Mouse (Mus musculus): ENCODE results near the gene Galns. TPM values are rescaled to one million over a fixed set of nuclear protein-coding genes. Genes with fewer than 3 reads are reported as not detected.
A peak's percentile ranks its signal among the peaks of the same experiment; 100 is the strongest.

Galns gene
- total and polyA plus RNA-seq, 2 experiments from 2014 or later = 10.9 to 12.1 TPM

- WGBS = 53% methylated on average over 5 of the region's 5 CpGs
- Histone ChIP-seq H3K4me2 (ENCODE audit: low read depth, low read length, poor library complexity, severe bottlenecking) (no peak overlapping the region), H3K27me3 (ENCODE audit: insufficient read depth, low read length) (no peaks in the 10 kb centered on the region), H3K9me3 (ENCODE audit: low read length) (no peaks in the 10 kb centered on the region), H3K9ac (replicated peaks; ENCODE audit: low read length, poor library complexity, severe bottlenecking) (no peak overlapping the region), H3K4me1 (ENCODE audit: insufficient read depth, low read length) (no peaks in the 10 kb centered on the region), H3K36me3 (ENCODE audit: insufficient read depth, low read length) (no peaks in the 10 kb centered on the region; the same call in 1 of the 2 replicates), H3K27ac (ENCODE audit: low read depth, low read length) (no peak overlapping the region), H3K4me3 (ENCODE audit: low read depth, low read length) (no peak overlapping the region)
- no peak for TF ChIP-seq CTCF (IDR thresholded peaks at IDR 0.05)
- no peak for DNase-seq (ENCODE audit: low spot score)
- ATAC-seq (ENCODE audit: low FRiP score) = no peak
Measured at GRCm38 (mm10) chr8:122620446-122620845, 9.2 kb upstream of the Galns start.

- TF ChIP-seq CTCF (IDR thresholded peaks at IDR 0.05) = no peak
- Histone ChIP-seq H3K27me3 (ENCODE audit: insufficient read depth, low read length) (no peaks in the 10 kb centered on the region), H3K4me1 (ENCODE audit: insufficient read depth, low read length) (no peaks in the 10 kb centered on the region), H3K36me3 (ENCODE audit: insufficient read depth, low read length) (peaks cover 5% of the 10 kb centered on the region; the same call in 1 of the 2 replicates), H3K4me2 (ENCODE audit: low read depth, low read length, poor library complexity, severe bottlenecking) (no peak overlapping the region), H3K9me3 (ENCODE audit: low read length) (no peaks in the 10 kb centered on the region), H3K27ac (ENCODE audit: low read depth, low read length) (no peak overlapping the region), H3K9ac (replicated peaks; ENCODE audit: low read length, poor library complexity, severe bottlenecking) (no peak overlapping the region), H3K4me3 (ENCODE audit: low read depth, low read length) (no peak overlapping the region)
- WGBS = 66% methylated on average over 6 of the region's 6 CpGs
- ATAC-seq (ENCODE audit: low FRiP score) (no peak), DNase-seq (ENCODE audit: low spot score) (no peak)
Measured at GRCm38 (mm10) chr8:122618660-122619378, 7.6 kb upstream of the Galns start.

- no peak for ATAC-seq (ENCODE audit: low FRiP score)
Measured at GRCm38 (mm10) chr8:122617947-122618546, 6.8 kb upstream of the Galns start.

GRCm38 (mm10) chr8:122616181-122616905, 5.1 kb upstream of the Galns start:
- H3K4me2 ChIP-seq (ENCODE audit: low read depth, low read length, poor library complexity, severe bottlenecking) = no peak overlapping the region
- 68% methylated on average over 9 of the region's 9 CpGs for WGBS
- ATAC-seq (ENCODE audit: low FRiP score) = no peak
- no peak overlapping the region for H3K4me3 ChIP-seq (ENCODE audit: low read depth, low read length)
- no peaks in the 10 kb centered on the region for H3K27me3 ChIP-seq (ENCODE audit: insufficient read depth, low read length)
- peaks cover 6% of the 10 kb centered on the region; the same call in 1 of the 2 replicates for H3K4me1 ChIP-seq (ENCODE audit: insufficient read depth, low read length)
- TF ChIP-seq CTCF (IDR thresholded peaks at IDR 0.05) = no peak
- no peak for DNase-seq (ENCODE audit: low spot score)
- H3K27ac ChIP-seq (ENCODE audit: low read depth, low read length) = no peak overlapping the region
- H3K9ac ChIP-seq (replicated peaks; ENCODE audit: low read length, poor library complexity, severe bottlenecking) = no peak overlapping the region
- H3K9me3 ChIP-seq (ENCODE audit: low read length) = no peaks in the 10 kb centered on the region
- H3K36me3 ChIP-seq (ENCODE audit: insufficient read depth, low read length) = peaks cover 8% of the 10 kb centered on the region; the same call in 1 of the 2 replicates

More at GRCm38 (mm10) chr8:122617947-122618546, 6.8 kb upstream of the Galns start:
- H3K4me2 ChIP-seq (ENCODE audit: low read depth, low read length, poor library complexity, severe bottlenecking) = no peak overlapping the region
- H3K27ac ChIP-seq (ENCODE audit: low read depth, low read length) = no peak overlapping the region
- H3K4me1 ChIP-seq (ENCODE audit: insufficient read depth, low read length) = no peaks in the 10 kb centered on the region
- peak; percentile 84 for DNase-seq (ENCODE audit: low spot score)
- no peaks in the 10 kb centered on the region for H3K9me3 ChIP-seq (ENCODE audit: low read length)
- H3K36me3 ChIP-seq (ENCODE audit: insufficient read depth, low read length) = peaks cover 8% of the 10 kb centered on the region; the same call in 1 of the 2 replicates
- H3K9ac ChIP-seq (replicated peaks; ENCODE audit: low read length, poor library complexity, severe bottlenecking) = no peak overlapping the region
- 37% methylated on average over 5 of the region's 7 CpGs for WGBS
- H3K27me3 ChIP-seq (ENCODE audit: insufficient read depth, low read length) = no peaks in the 10 kb centered on the region
- TF ChIP-seq CTCF (IDR thresholded peaks at IDR 0.05) = peak; percentile 77
- no peak overlapping the region for H3K4me3 ChIP-seq (ENCODE audit: low read depth, low read length)

- WGBS = 1% methylated on average over 20 of the region's 20 CpGs
- peak; percentile 25; the same call in 1 of the 2 replicates for ATAC-seq (ENCODE audit: low FRiP score)
- peak overlapping the region; percentile 70 for H3K4me2 ChIP-seq (ENCODE audit: low read depth, low read length, poor library complexity, severe bottlenecking)
- H3K4me3 ChIP-seq (ENCODE audit: low read depth, low read length) = peak overlapping the region; percentile 75
- no peak for TF ChIP-seq CTCF (IDR thresholded peaks at IDR 0.05)
- H3K9me3 ChIP-seq (ENCODE audit: low read length) = no peaks in the 10 kb centered on the region
- peak overlapping the region; percentile 68 for H3K27ac ChIP-seq (ENCODE audit: low read depth, low read length)
- H3K36me3 ChIP-seq (ENCODE audit: insufficient read depth, low read length) = peaks cover 8% of the 10 kb centered on the region; the same call in 1 of the 2 replicates
- DNase-seq (ENCODE audit: low spot score) = peak; percentile 17
- peaks cover 6% of the 10 kb centered on the region; the same call in 1 of the 2 replicates for H3K4me1 ChIP-seq (ENCODE audit: insufficient read depth, low read length)
- H3K27me3 ChIP-seq (ENCODE audit: insufficient read depth, low read length) = no peaks in the 10 kb centered on the region
- peak overlapping the region; percentile 63 for H3K9ac ChIP-seq (replicated peaks; ENCODE audit: low read length, poor library complexity, severe bottlenecking)
Measured at GRCm38 (mm10) chr8:122610612-122611277, 518 bp downstream of the Galns start.

Measured in midbrain, postnatal 0 days (tissue).